Mouse (Mus musculus): ENCODE results near the gene Alg5. TPM values are rescaled to one million over a fixed set of nuclear protein-coding genes. Genes with fewer than 3 reads are reported as not detected.

Alg5 gene
- 81.3 and 84.7 TPM in 2 replicates for polyA plus RNA-seq (2015; fragmentation: Nextera tagmentation; extraction: Ambion mirVana)

DNA sequence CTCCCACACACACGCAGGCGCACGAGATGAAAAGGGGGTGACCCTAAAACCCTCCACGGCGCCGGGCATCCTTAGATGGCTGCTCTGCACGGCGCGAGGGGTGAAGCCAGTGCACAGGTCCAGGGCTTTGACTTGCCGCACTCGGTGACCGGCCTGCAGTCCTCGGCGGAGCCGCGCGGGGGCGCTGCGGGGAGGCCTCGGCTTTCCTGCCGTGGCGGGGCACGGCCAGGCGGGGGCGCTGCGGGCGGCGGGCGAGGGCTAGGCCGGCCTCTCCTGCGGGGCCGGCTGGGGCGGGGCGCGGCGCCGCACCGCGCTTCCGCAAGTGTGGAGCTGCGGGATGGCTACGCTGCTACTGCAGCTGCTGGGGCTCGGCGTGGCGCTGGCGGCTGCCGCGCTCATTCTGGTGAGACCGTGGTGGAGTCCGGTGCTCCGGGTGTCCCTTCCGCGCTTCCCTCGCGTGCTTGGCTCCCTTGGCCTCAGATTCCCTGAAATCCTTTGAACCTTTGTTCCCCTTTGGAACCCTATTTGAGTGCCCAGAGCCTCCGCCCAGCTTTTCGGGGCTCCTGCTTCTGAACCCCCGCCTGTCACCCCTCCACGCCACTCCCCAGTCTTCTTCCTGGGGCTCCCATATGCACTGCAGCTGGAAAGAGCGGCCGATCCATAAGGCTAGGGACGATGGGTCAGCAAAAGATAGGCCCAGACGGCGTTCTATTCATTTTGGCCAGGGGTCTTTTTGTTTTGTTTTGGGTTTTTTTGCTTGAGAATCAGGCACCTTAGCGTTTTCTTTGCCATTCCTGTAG lies at the start of gene Alg5, which contains the start of gene Exosc8:
Gene Alg5 (plus strand): TSS at position 293 of the 800 bp plus-strand sequence.
Gene Exosc8 (minus strand): TSS at position 147 of the 800 bp plus-strand sequence.
- DNase-seq (ENCODE audit: low spot score) (peak; percentile 93), ATAC-seq (ENCODE audit: low FRiP score, low TSS enrichment) (peak; percentile 92)
- peak within 1 kb of the TSS; percentile 99 for H3K27ac ChIP-seq (replicated peaks)
- peak within 1 kb of the TSS; percentile 88 for H3K4me3 ChIP-seq (ENCODE audit: low read depth, low read length)
- no peaks in the 10 kb centered on the region for H3K9me3 ChIP-seq (ENCODE audit: control insufficient read depth, low read length)
- TF ChIP-seq CTCF (IDR thresholded peaks at IDR 0.05; ENCODE audit: low read depth) = peak; percentile 88
- no peak for TF ChIP-seq EP300 (optimal IDR thresholded peaks at IDR 0.05)
- WGBS = under 1% methylated on average over 35 of the region's 65 CpGs
- peaks cover 1% of the 10 kb centered on the region; the same call in 1 of the 2 replicates for H3K36me3 ChIP-seq (ENCODE audit: control insufficient read depth, insufficient read depth, low read length)
- peak within 1 kb of the TSS; percentile 93 for H3K9ac ChIP-seq (ENCODE audit: low read length)
- H3K27me3 ChIP-seq (ENCODE audit: control insufficient read depth, insufficient read depth, low read length) = no peaks in the 10 kb centered on the region
- H3K4me1 ChIP-seq (replicated peaks; ENCODE audit: control insufficient read depth, insufficient read depth) = no peaks in the 10 kb centered on the region
- H3K4me2 ChIP-seq (replicated peaks; ENCODE audit: low read depth) = peak within 1 kb of the TSS; percentile 93

DNA sequence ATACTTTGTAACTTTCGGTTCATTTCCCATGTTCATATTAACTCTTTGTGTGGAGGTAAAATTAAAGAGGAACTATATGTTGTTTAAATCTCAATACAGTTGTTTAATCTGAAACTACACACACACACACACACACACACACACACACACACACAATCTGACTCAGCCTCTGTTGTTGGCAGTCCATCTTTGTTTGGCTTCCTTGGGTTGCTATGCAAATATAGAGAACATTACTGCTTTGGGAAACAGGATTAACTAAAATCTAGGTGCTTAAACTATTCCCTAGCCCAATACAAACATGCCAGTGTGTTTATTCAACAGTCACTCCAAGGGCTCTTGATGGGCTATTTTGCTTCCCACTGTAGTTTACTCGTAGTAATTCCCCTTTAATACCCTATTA lies 48.1 kb upstream of the Alg5 start:
- no peak for TF ChIP-seq CTCF (IDR thresholded peaks at IDR 0.05; ENCODE audit: low read depth)
- peak; percentile 47 for TF ChIP-seq EP300 (optimal IDR thresholded peaks at IDR 0.05)
- no peaks in the 10 kb centered on the region for H3K9me3 ChIP-seq (ENCODE audit: control insufficient read depth, low read length)
- no peaks in the 10 kb centered on the region for H3K36me3 ChIP-seq (ENCODE audit: control insufficient read depth, insufficient read depth, low read length)
- WGBS = 26% methylated on average over 2 of the region's 2 CpGs
- H3K4me2 ChIP-seq (replicated peaks; ENCODE audit: low read depth) = no peak overlapping the region
- H3K27me3 ChIP-seq (ENCODE audit: control insufficient read depth, insufficient read depth, low read length) = no peaks in the 10 kb centered on the region
- no peak overlapping the region for H3K27ac ChIP-seq (replicated peaks)
- H3K4me1 ChIP-seq (replicated peaks; ENCODE audit: control insufficient read depth, insufficient read depth) = no peaks in the 10 kb centered on the region
- peak; percentile 57 for DNase-seq (ENCODE audit: low spot score)
- no peak overlapping the region for H3K9ac ChIP-seq (ENCODE audit: low read length)
- peak; percentile 70 for ATAC-seq (ENCODE audit: low FRiP score, low TSS enrichment)
- no peak overlapping the region for H3K4me3 ChIP-seq (ENCODE audit: low read depth, low read length)

DNA sequence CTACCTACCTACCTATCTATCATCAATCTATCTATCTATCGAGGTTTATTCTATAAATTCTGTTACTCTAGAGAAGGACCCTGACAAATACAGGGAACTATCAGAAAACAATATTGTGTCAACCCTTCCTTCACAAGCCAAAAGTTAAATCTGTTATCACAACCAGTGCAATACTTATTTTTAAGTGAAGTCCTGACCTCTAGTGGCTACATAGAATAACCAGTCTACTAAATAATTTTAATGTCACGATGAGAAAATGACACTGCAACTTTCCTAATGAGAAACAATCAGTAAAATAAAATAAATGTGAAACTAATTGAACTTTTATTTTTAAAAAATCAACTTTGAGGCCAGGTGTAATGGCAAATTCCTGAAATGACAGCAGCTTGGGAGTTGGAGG lies 46.2 kb upstream of the Alg5 start:
- Histone ChIP-seq H3K36me3 (ENCODE audit: control insufficient read depth, insufficient read depth, low read length) (no peaks in the 10 kb centered on the region), H3K4me1 (replicated peaks; ENCODE audit: control insufficient read depth, insufficient read depth) (no peaks in the 10 kb centered on the region), H3K9me3 (ENCODE audit: control insufficient read depth, low read length) (no peaks in the 10 kb centered on the region), H3K27me3 (ENCODE audit: control insufficient read depth, insufficient read depth, low read length) (no peaks in the 10 kb centered on the region), H3K27ac (replicated peaks) (no peak overlapping the region), H3K4me3 (ENCODE audit: low read depth, low read length) (no peak overlapping the region), H3K9ac (ENCODE audit: low read length) (no peak overlapping the region), H3K4me2 (replicated peaks; ENCODE audit: low read depth) (no peak overlapping the region)
- ATAC-seq (ENCODE audit: low FRiP score, low TSS enrichment) (no peak), DNase-seq (ENCODE audit: low spot score) (no peak)
- TF ChIP-seq CTCF (IDR thresholded peaks at IDR 0.05; ENCODE audit: low read depth) = peak; percentile 72
- no peak for TF ChIP-seq EP300 (optimal IDR thresholded peaks at IDR 0.05)
- 35% methylated on average over 2 of the region's 2 CpGs for WGBS

DNA sequence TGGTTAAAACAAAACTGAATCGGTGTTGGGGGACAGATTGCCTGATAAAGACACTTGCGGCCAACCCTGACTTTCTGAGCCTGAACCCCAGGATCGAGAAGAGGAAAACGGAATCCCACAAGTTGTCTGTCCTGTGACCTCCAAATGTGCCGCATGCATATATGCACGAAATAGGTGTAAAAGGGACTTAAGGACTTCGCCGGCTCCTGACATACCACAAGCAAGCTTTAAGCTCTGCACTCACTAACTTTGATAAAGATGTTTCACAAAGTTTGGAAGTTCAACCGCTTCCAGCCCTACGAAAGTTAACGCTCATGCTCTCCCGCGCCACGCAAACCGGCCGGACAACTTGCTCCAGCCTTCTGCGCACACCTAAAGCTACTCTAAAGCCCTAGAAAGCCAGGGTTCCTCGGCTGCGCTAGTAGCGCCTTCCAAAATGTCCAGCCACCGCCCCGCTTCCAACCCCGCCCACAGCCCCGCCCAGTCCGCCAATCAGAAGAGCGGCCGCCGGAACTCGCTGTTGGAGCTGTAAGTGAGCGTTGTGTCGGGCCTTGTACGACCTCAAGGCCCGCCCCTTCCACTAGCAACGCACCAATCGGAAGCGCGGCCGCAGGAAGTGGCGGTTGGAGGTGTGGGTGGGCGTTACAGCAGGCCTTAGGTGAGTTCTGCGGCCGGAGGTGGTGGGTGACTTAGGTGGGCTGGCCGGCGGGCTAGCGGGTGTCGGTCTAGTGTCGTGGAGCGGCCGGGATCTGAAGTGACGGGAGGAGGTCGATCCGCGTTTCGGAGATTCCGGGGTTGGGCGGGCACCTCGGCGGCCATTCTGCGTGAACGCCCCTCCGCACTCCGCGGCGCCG lies 42.9 kb upstream of the Alg5 start, which contains the start of gene Supt20:
Gene Supt20 (plus strand): TSS at position 606 of the 854 bp plus-strand sequence.
- Histone ChIP-seq H3K4me3 (ENCODE audit: low read depth, low read length) (peak within 1 kb of the TSS; percentile 75), H3K27ac (replicated peaks) (peak within 1 kb of the TSS; percentile 92), H3K9me3 (ENCODE audit: control insufficient read depth, low read length) (no peaks in the 10 kb centered on the region), H3K4me1 (replicated peaks; ENCODE audit: control insufficient read depth, insufficient read depth) (no peaks in the 10 kb centered on the region), H3K9ac (ENCODE audit: low read length) (peak within 1 kb of the TSS; percentile 77), H3K27me3 (ENCODE audit: control insufficient read depth, insufficient read depth, low read length) (no peaks in the 10 kb centered on the region), H3K4me2 (replicated peaks; ENCODE audit: low read depth) (peak within 1 kb of the TSS; percentile 73), H3K36me3 (ENCODE audit: control insufficient read depth, insufficient read depth, low read length) (no peaks in the 10 kb centered on the region)
- TF ChIP-seq CTCF (IDR thresholded peaks at IDR 0.05; ENCODE audit: low read depth) (no peak), EP300 (optimal IDR thresholded peaks at IDR 0.05) (no peak)
- WGBS = under 1% methylated on average over 65 of the region's 65 CpGs
- peak; percentile 99 for ATAC-seq (ENCODE audit: low FRiP score, low TSS enrichment)
- peak; percentile 98 for DNase-seq (ENCODE audit: low spot score)

DNA sequence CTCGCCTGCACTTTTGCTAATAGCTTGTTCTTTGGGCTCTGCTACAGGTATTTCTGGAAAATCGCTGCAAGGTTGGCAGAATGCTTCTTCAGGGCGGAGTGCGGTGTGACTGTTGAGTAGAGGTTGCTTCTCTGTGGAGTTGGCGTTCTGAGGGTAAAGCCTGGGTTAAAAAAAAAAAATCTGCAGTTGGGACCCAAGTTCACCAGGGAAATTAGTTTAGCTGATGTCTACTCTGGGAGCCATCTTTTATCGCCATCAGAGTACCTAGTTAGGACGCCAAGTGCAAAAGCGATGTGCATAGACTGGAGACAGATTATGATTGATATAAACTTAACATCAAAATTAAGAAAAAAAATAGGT lies 42.3 kb upstream of the Alg5 start:
- DNase-seq (ENCODE audit: low spot score) (no peak), ATAC-seq (ENCODE audit: low FRiP score, low TSS enrichment) (no peak; the same call in none of the 2 replicates)
- no peaks in the 10 kb centered on the region for H3K27me3 ChIP-seq (ENCODE audit: control insufficient read depth, insufficient read depth, low read length)
- H3K9me3 ChIP-seq (ENCODE audit: control insufficient read depth, low read length) = no peaks in the 10 kb centered on the region
- no peaks in the 10 kb centered on the region for H3K36me3 ChIP-seq (ENCODE audit: control insufficient read depth, insufficient read depth, low read length)
- peak overlapping the region; percentile 92 for H3K27ac ChIP-seq (replicated peaks)
- peak overlapping the region; percentile 77 for H3K9ac ChIP-seq (ENCODE audit: low read length)
- TF ChIP-seq EP300 (optimal IDR thresholded peaks at IDR 0.05) = no peak
- no peak for TF ChIP-seq CTCF (IDR thresholded peaks at IDR 0.05; ENCODE audit: low read depth)
- H3K4me3 ChIP-seq (ENCODE audit: low read depth, low read length) = peak overlapping the region; percentile 75
- no peaks in the 10 kb centered on the region for H3K4me1 ChIP-seq (replicated peaks; ENCODE audit: control insufficient read depth, insufficient read depth)
- H3K4me2 ChIP-seq (replicated peaks; ENCODE audit: low read depth) = peak overlapping the region; percentile 49
- whole genome bisulfite sequencing = under 1% methylated on average over 8 of the region's 8 CpGs
